8 mouse cellular contexts compared by ENCODE assay signal in genomic region chr13:100730153-100730860, GRCm38 (mm10). TPM values are rescaled to one million over a fixed set of nuclear protein-coding genes. Genes with fewer than 3 reads are reported as not detected.
DNase-seq lines count a peak whose midpoint lies in the region; ATAC-seq lines count a peak whose summit lies in the region.

No protein-coding gene starts in this region.

- no peaks in the 10 kb centered on the region for H3K27me3 ChIP-seq in liver, embryonic 12.5 days (replicated peaks)
- no peaks in the 10 kb centered on the region for H3K27me3 ChIP-seq in neural tube, embryonic 15.5 days (replicated peaks)

- H3K36me3 ChIP-seq in liver, embryonic 12.5 days = peaks cover 36% of the 10 kb centered on the region
- peaks cover 16% of the 10 kb centered on the region for H3K36me3 ChIP-seq in neural tube, embryonic 15.5 days

- H3K27ac ChIP-seq in liver, embryonic 12.5 days = peak overlapping the region; percentile 82
- H3K27ac ChIP-seq in neural tube, embryonic 15.5 days (replicated peaks) = peak overlapping the region; percentile 89

- ATAC-seq in common myeloid progenitor, adult 5-6 weeks (replicated peaks; ENCODE audit: low read depth, poor library complexity, severe bottlenecking) = peak; percentile 36; the same call in 1 of the 2 replicates
- peak; percentile 82 for ATAC-seq in liver, embryonic 12.5 days
- ATAC-seq in neural tube, embryonic 15.5 days (ENCODE audit: low FRiP score) = peak; percentile 87

- H3K4me3 ChIP-seq in liver, embryonic 12.5 days = peak overlapping the region; percentile 85
- H3K4me3 ChIP-seq in neural tube, embryonic 15.5 days (replicated peaks) = peak overlapping the region; percentile 93

- H3K4me2 ChIP-seq in liver, embryonic 12.5 days = peak overlapping the region; percentile 88
- peak overlapping the region; percentile 84 for H3K4me2 ChIP-seq in neural tube, embryonic 15.5 days

- peak overlapping the region; percentile 87 for H3K9ac ChIP-seq in liver, embryonic 12.5 days
- H3K9ac ChIP-seq in neural tube, embryonic 15.5 days (replicated peaks) = peak overlapping the region; percentile 92

- H3K9me3 ChIP-seq in liver, embryonic 12.5 days (replicated peaks) = no peaks in the 10 kb centered on the region
- no peaks in the 10 kb centered on the region for H3K9me3 ChIP-seq in neural tube, embryonic 15.5 days (replicated peaks)

- peaks cover 47% of the 10 kb centered on the region for H3K4me1 ChIP-seq in liver, embryonic 12.5 days
- H3K4me1 ChIP-seq in neural tube, embryonic 15.5 days = peaks cover 18% of the 10 kb centered on the region

- WGBS in liver, embryonic 12.5 days (ENCODE audit: insufficient replicate concordance) = under 1% methylated on average over 30 of the region's 30 CpGs
- WGBS in neural tube, embryonic 15.5 days = under 1% methylated on average over 30 of the region's 30 CpGs

- DNase-seq in embryo, embryonic 11 days = peak; percentile 4
- no peak for DNase-seq in embryo, embryonic 10 days (ENCODE audit: low spot score)
- peak; percentile 31 for DNase-seq in 3T3-L1 (ENCODE audit: low read depth, low spot score)
- peak; percentile 32 for DNase-seq in heart, postnatal 4 days
- no peak for DNase-seq in retina, postnatal 1 day

RNA-seq across cellular contexts. Expression of gene Cdk7, which starts 0.4 kb away (rescaled TPM):
- total RNA-seq in common myeloid progenitor, adult 5-6 weeks (2017) = 44.8 and 46.2 TPM in 2 replicates
- 10 to 100 TPM; 38.0 to 39.1 TPM for total RNA-seq in heart, postnatal 4 days (2021)
- 60.1 TPM in 2 replicates for polyA plus RNA-seq in liver, embryonic 12.5 days (2016; fragmentation: Nextera tagmentation; extraction: Ambion mirVana)
- polyA plus RNA-seq in neural tube, embryonic 15.5 days (2015; fragmentation: Nextera tagmentation; extraction: Ambion mirVana) = 40.2 and 50.5 TPM in 2 replicates

RNA-seq across cellular contexts. Expression of gene Mrps36, which starts 14.2 kb away (rescaled TPM):
- total RNA-seq in common myeloid progenitor, adult 5-6 weeks (2017) = 59.3 and 61.7 TPM in 2 replicates
- total RNA-seq in heart, postnatal 4 days (2021) = 100 to 1,000 TPM; 140 to 151 TPM
- 174 and 179 TPM in 2 replicates for polyA plus RNA-seq in liver, embryonic 12.5 days (2016; fragmentation: Nextera tagmentation; extraction: Ambion mirVana)
- polyA plus RNA-seq in neural tube, embryonic 15.5 days (2015; fragmentation: Nextera tagmentation; extraction: Ambion mirVana) = 164 and 168 TPM in 2 replicates

RNA-seq across cellular contexts. Expression of gene Cenph, which starts 45.4 kb away (rescaled TPM):
- total RNA-seq in common myeloid progenitor, adult 5-6 weeks (2017) = 60.8 and 70.5 TPM in 2 replicates
- total RNA-seq in heart, postnatal 4 days (2021) = 1 to 10 TPM; 8.7 to 9.3 TPM
- 45.3 and 47.4 TPM in 2 replicates for polyA plus RNA-seq in liver, embryonic 12.5 days (2016; fragmentation: Nextera tagmentation; extraction: Ambion mirVana)
- 5.9 and 11.2 TPM in 2 replicates for polyA plus RNA-seq in neural tube, embryonic 15.5 days (2015; fragmentation: Nextera tagmentation; extraction: Ambion mirVana)

RNA-seq across cellular contexts. Expression of gene Ccnb1, which starts 56.1 kb away (rescaled TPM):
- total RNA-seq in common myeloid progenitor, adult 5-6 weeks (2017) = 152 and 167 TPM in 2 replicates
- 10 to 100 TPM; 77.4 to 91.6 TPM for total RNA-seq in heart, postnatal 4 days (2021)
- 284 and 289 TPM in 2 replicates for polyA plus RNA-seq in liver, embryonic 12.5 days (2016; fragmentation: Nextera tagmentation; extraction: Ambion mirVana)
- polyA plus RNA-seq in neural tube, embryonic 15.5 days (2015; fragmentation: Nextera tagmentation; extraction: Ambion mirVana) = 28.1 and 74.7 TPM in 2 replicates

Comparison
In these comparisons a context has a peak if more than half of its experiments do, and no peak if none do; other contexts are left out.
1. DNase-seq: peak in embryo, embryonic 11 days (single experiment), 3T3-L1 (single experiment) and heart, postnatal 4 days (single experiment); none in embryo, embryonic 10 days (single experiment) and retina, postnatal 1 day (single experiment).
2. ATAC-seq: peak in every context shown above with its lines; median percentile 87 in neural tube, embryonic 15.5 days; 82 in liver, embryonic 12.5 days; 36 in common myeloid progenitor, adult 5-6 weeks.